Mouse (Mus musculus) thymus, postnatal 4 days (tissue): ENCODE data around the gene Snupn.
"Not testable (repeated sequence)": the region's sequence is repeated elsewhere in the genome, so short reads cannot be mapped to it uniquely, and the experiment has no call there.

Experiments
- DNase-seq: peaks from one replicate; pipeline ENCODE4 v3.0.0; 2021

The Snupn gene

GRCm38 (mm10) chr9:56950414-56951400 lies at the start of gene Snupn:
Gene Snupn, plus strand, starts transcription at chr9:56950878.
- DNase-seq = peak; percentile 97

GRCm38 (mm10) chr9:56901187-56901586 lies 49.5 kb upstream of the Snupn start:
- no peak for DNase-seq

DNA sequence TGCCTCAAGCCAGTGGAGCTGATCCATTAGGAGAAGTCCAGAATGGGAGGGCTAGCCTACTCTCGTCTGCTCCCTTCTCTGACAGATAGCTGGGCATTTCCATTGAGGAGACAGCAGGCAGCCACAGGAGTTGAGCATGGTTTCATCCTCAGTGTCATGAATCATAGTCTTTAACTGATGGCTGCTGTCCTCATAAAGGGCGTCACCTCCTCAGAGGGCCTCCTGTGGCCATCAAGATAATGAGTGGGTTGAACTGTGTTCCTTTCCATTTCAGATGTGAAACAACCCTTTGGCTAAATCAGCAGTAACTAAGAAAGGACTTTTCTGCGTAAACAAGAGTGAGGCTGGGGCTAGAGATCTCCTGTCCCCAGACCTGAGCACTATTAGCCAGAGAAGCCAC lies 47.0 kb upstream of the Snupn start:
- DNase-seq = no peak

GRCm38 (mm10) chr9:56907549-56907948 lies 43.1 kb upstream of the Snupn start:
- DNase-seq = no peak

- not testable (repeated sequence) for DNase-seq
These were observed 40.7 kb upstream of the Snupn start for GRCm38 (mm10) chr9:56909991-56910390.

DNA sequence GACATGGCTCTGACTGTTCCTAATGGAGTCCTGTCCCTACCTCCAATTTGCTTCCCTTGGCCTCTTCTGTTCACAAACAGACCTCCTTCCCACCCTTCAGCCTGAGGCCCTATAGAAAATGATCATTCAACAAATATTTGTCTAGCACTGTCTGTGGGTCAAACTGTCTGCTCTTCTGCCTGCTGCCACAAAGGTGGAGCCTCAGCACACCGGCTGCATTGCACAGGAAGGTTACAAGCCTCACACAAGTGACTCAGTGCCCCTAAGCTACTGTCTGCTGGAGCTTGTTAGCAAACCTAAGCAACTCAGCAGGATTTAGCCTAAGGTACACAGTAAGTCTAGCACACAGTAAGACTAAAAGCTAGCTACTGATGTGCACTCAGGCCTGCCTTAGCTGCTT lies 39.7 kb upstream of the Snupn start:
- no peak for DNase-seq

GRCm38 (mm10) chr9:56913991-56914390 lies 36.7 kb upstream of the Snupn start:
- peak; percentile 5 for DNase-seq

DNA sequence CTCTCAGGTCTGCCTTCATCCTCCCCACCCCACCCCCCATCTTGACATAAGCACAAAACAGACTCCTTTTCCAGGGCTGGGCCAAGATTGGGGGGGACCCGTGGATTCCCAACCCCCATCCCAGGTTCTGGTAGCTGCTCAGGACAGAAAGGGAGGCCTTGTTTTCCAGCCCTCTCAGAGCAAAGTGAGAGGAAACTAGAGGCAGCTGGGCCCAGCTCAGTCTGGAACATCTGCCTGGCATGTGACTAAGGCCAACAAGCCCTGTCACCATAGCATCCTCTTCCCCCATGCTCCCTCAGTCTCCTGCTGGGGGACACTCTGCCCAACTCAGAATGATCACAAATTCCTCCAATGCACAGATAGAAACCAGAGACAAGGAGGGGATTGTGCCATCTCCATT lies 35.6 kb upstream of the Snupn start:
- DNase-seq = peak; percentile 3

GRCm38 (mm10) chr9:56915695-56916410 lies 34.8 kb upstream of the Snupn start:
- DNase-seq = no peak

DNA sequence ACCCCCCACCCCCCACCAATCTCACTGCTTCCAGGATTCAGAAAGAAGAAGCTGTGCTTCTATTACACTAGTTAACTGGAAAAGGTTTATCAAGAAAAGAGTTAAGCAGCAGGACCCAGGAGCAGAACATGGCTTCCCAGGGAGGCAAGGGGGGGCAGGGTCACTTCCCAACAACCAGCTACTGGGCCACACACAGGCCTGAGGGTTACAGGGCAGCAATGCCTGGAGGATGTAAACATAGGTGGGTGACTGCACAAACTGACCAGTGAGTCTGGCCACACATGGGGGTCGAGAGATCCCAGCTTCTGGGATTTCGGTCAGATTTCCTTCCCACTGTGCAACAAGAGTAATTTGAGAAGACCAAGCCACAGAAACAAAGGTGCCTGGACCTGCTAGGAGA lies 33.5 kb upstream of the Snupn start:
- DNase-seq = no peak

- DNase-seq = no peak
These were observed 32.2 kb upstream of the Snupn start for GRCm38 (mm10) chr9:56918466-56918865.

- DNase-seq = no peak
These were observed 27.9 kb upstream of the Snupn start for GRCm38 (mm10) chr9:56922746-56923145.

DNA sequence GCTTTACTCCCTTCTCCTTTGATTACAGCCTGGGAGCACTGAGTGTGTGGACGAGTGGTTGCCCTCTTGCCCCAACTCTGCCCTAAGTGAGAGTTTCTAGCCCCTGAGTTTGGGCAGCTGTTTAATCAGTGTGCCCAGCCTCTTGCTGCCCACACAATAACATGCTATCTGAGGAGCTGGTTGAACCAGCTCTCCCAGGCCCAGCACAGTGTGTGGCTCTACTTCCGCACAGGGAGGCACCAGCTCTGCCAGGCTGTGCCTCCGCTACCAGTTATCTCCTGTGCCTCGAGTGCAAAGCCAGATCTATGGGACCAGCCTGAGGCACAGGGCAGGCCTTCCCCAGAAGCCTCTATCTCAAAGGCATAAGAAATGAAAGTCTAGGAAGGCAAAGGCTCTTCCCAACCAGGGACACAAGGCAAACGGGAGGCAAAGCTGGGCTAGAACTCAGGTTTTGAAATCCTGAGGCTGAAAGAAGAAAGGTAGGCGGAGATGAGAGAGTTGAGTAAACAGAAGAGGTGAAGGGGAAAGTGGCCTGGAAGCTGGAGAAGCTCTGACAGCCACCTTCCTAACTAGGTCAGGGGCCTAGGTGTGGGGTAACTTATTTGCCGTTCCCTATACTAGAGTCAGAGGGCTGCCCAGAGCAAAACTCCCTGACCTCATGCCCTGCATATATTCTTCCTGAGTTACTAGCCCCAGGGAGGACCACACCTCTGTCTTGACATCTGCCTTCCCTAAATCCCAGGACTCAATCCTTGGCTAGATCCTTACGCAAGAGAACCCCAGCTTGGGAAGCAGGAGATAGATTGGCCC lies 26.6 kb upstream of the Snupn start:
- DNase-seq = no peak

GRCm38 (mm10) chr9:56924651-56925027 lies 26.0 kb upstream of the Snupn start:
- DNase-seq = no peak

- DNase-seq = no peak
These were observed 25.2 kb upstream of the Snupn start for GRCm38 (mm10) chr9:56925291-56926024.

GRCm38 (mm10) chr9:56926025-56926360 lies 24.7 kb upstream of the Snupn start:
- DNase-seq = no peak

GRCm38 (mm10) chr9:56926387-56926786 lies 24.3 kb upstream of the Snupn start:
- DNase-seq = no peak

DNA sequence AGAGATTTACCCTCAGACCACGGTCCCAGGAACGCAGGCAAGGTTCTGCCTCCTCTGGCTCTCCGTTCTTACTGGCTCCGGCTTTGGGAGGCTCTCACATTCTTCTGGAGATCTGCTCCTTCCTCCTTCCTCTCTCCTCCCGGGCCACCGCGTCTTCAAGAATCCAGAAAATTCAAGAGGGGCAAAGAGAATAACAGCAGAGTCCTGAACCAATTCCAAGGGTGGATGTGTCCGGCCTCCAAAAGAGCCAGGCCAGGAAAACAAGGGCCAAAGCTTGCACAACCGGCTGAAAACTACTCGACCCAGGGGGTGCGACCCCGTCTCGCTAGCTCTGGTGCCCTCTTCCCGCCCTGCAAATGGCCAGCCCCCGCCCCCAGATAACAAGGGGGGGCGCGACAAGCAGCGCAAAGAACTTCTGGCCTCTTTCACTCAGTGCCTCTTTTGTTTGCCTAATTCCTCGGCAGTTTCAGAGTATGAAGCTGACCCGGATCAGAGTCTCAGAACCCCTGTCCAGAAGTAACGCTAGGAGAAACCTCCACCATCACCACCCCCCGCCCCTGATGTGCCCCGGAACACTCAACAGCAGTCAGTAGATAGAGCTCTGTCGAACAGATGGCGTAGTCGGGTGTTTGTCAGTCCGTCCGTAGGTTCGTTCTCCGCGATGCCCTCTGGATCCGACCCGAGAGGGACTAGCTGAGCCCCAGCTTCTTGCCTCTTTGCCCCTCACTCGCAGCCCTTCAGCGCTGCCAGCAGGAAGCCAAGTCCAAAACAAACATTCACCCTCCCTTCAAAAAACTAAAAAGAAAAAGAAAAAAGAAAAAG lies 23.3 kb upstream of the Snupn start:
- DNase-seq = peak; percentile 58

GRCm38 (mm10) chr9:56928041-56928811 lies 22.5 kb upstream of the Snupn start, which contains the start of gene Snx33:
Gene Snx33, minus strand, starts transcription at chr9:56928371.
- DNase-seq = peak; percentile 92

GRCm38 (mm10) chr9:56929496-56929895 lies 21.2 kb upstream of the Snupn start:
- DNase-seq = no peak

DNA sequence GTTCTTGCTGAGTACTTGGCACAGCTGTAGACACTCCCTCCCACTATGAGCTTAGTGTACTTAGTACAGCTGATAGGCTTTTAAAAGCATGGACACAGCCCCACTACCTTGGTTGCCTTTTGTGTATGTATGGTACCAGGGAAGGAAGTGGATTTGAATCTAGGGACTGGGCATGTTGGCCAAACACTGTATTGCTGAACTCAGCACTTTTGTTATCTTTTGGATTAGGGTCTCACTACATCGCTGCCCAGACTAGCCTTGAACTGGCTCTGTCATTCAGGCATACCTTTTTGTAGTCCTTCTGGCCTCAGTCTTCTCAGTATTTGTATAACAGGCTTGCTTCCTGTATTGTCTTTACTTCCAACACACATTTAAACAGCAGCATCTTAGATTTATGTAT lies 20.1 kb upstream of the Snupn start:
- no peak for DNase-seq
